ENCODE assay signal across 8 mouse cellular contexts in genomic region chr6:90606538-90606937, GRCm38 (mm10). TPM values are rescaled to one million over a fixed set of nuclear protein-coding genes. Genes with fewer than 3 reads are reported as not detected.
DNase-seq lines count a peak whose midpoint lies in the region.

No protein-coding gene starts in this region.

- DNase-seq in heart, adult 11 months, result peak; percentile 95
- DNase-seq in heart, postnatal 25 days (ENCODE audit: low spot score), result no peak
- DNase-seq in MEL-GATA-1-ER (ENCODE audit: extremely low read depth, low read depth), result peak; percentile 57
- DNase-seq in cerebellum, adult 9-11 months, result peak; percentile 64
- DNase-seq in heart, adult 8-10 months (ENCODE audit: low spot score), result peak; percentile 72
- peak; percentile 41 for DNase-seq in layer of hippocampus, adult 9-10 months (ENCODE audit: low spot score)
- DNase-seq in lung, postnatal 4 days, result peak; percentile 65 to 74
- peak; percentile 54 to 65 for DNase-seq in spleen, postnatal 36 days (ENCODE audit: low spot score in 2 of 2)

- intact Hi-C loops in heart, postnatal 25 days (cut with DNase I), result no loop called here

RNA-seq across cellular contexts. Expression of gene Slc41a3, which starts 2.0 kb away (rescaled TPM):
- total RNA-seq in heart, postnatal 25 days (2021), result 100 to 1,000 TPM in 1 of 2 experiments, 10 to 100 TPM in 1; 51.0 to 103 TPM
- 10 to 100 TPM; 48.1 to 98.4 (median 78.7) TPM for total RNA-seq in heart, adult 8-10 months (2022)
